Mouse (Mus musculus): ENCODE results near the gene Cst9. TPM values are rescaled to one million over a fixed set of nuclear protein-coding genes. Genes with fewer than 3 reads are reported as not detected.

Gene Cst9
- not detected in 2 replicates for polyA plus RNA-seq (2014; fragmentation: Nextera tagmentation; extraction: Ambion mirVana)

- Histone ChIP-seq H3K27ac (ENCODE audit: low read depth, low read length) (no peak within 1 kb of the TSS), H3K9me3 (ENCODE audit: control insufficient read depth, low read length) (no peaks in the 10 kb centered on the region), H3K4me1 (replicated peaks; ENCODE audit: control insufficient read depth, insufficient read depth, low read length) (no peaks in the 10 kb centered on the region), H3K4me2 (ENCODE audit: low read depth, low read length, severe bottlenecking) (no peak within 1 kb of the TSS), H3K36me3 (ENCODE audit: control insufficient read depth, insufficient read depth, low read length) (no peaks in the 10 kb centered on the region), H3K9ac (ENCODE audit: low read length) (no peak within 1 kb of the TSS), H3K27me3 (ENCODE audit: control insufficient read depth, insufficient read depth, low read length) (no peaks in the 10 kb centered on the region), H3K4me3 (ENCODE audit: low read depth, low read length) (no peak within 1 kb of the TSS)
- DNase-seq (ENCODE audit: low spot score) (no peak), ATAC-seq (replicated peaks; ENCODE audit: low FRiP score) (no peak)
- WGBS, result 80% methylated on average over 4 of the region's 4 CpGs
These were observed at the start of gene Cst9 for GRCm38 (mm10) chr2:148834912-148835311. Gene Cst9 (plus strand): TSS chr2:148835147.

GRCm38 (mm10) chr2:148789142-148789541 is 45.8 kb upstream of the Cst9 start, which contains the start of gene Cst12:
Gene Cst12 (plus strand): TSS chr2:148789361.
- H3K9ac ChIP-seq (ENCODE audit: low read length), result no peak within 1 kb of the TSS
- no peak within 1 kb of the TSS for H3K4me2 ChIP-seq (ENCODE audit: low read depth, low read length, severe bottlenecking)
- DNase-seq (ENCODE audit: low spot score) (no peak), ATAC-seq (replicated peaks; ENCODE audit: low FRiP score) (no peak)
- no peaks in the 10 kb centered on the region for H3K27me3 ChIP-seq (ENCODE audit: control insufficient read depth, insufficient read depth, low read length)
- no peak within 1 kb of the TSS for H3K4me3 ChIP-seq (ENCODE audit: low read depth, low read length)
- H3K4me1 ChIP-seq (replicated peaks; ENCODE audit: control insufficient read depth, insufficient read depth, low read length), result no peaks in the 10 kb centered on the region
- no peaks in the 10 kb centered on the region for H3K9me3 ChIP-seq (ENCODE audit: control insufficient read depth, low read length)
- no peaks in the 10 kb centered on the region for H3K36me3 ChIP-seq (ENCODE audit: control insufficient read depth, insufficient read depth, low read length)
- WGBS, result 92% methylated on average over 6 of the region's 6 CpGs
- H3K27ac ChIP-seq (ENCODE audit: low read depth, low read length), result no peak within 1 kb of the TSS

GRCm38 (mm10) chr2:148798485-148798884 is 36.5 kb upstream of the Cst9 start, which contains the start of gene Cst8:
Gene Cst8 (plus strand): TSS chr2:148798785.
- Histone ChIP-seq H3K4me2 (ENCODE audit: low read depth, low read length, severe bottlenecking) (no peak within 1 kb of the TSS), H3K4me3 (ENCODE audit: low read depth, low read length) (no peak within 1 kb of the TSS), H3K9me3 (ENCODE audit: control insufficient read depth, low read length) (no peaks in the 10 kb centered on the region), H3K27ac (ENCODE audit: low read depth, low read length) (no peak within 1 kb of the TSS), H3K4me1 (replicated peaks; ENCODE audit: control insufficient read depth, insufficient read depth, low read length) (no peaks in the 10 kb centered on the region), H3K9ac (ENCODE audit: low read length) (no peak within 1 kb of the TSS), H3K36me3 (ENCODE audit: control insufficient read depth, insufficient read depth, low read length) (no peaks in the 10 kb centered on the region), H3K27me3 (ENCODE audit: control insufficient read depth, insufficient read depth, low read length) (no peaks in the 10 kb centered on the region)
- no peak for ATAC-seq (replicated peaks; ENCODE audit: low FRiP score)
- WGBS, result 86% methylated on average over 1 of the region's 1 CpGs
- DNase-seq (ENCODE audit: low spot score), result no peak

- H3K4me2 ChIP-seq (ENCODE audit: low read depth, low read length, severe bottlenecking), result no peak overlapping the region
- H3K27me3 ChIP-seq (ENCODE audit: control insufficient read depth, insufficient read depth, low read length), result no peaks in the 10 kb centered on the region
- ATAC-seq (replicated peaks; ENCODE audit: low FRiP score), result no peak
- no peak overlapping the region for H3K9ac ChIP-seq (ENCODE audit: low read length)
- H3K27ac ChIP-seq (ENCODE audit: low read depth, low read length), result no peak overlapping the region
- no peaks in the 10 kb centered on the region for H3K9me3 ChIP-seq (ENCODE audit: control insufficient read depth, low read length)
- H3K4me3 ChIP-seq (ENCODE audit: low read depth, low read length), result no peak overlapping the region
- no peak for DNase-seq (ENCODE audit: low spot score)
- no peaks in the 10 kb centered on the region for H3K36me3 ChIP-seq (ENCODE audit: control insufficient read depth, insufficient read depth, low read length)
- no peaks in the 10 kb centered on the region for H3K4me1 ChIP-seq (replicated peaks; ENCODE audit: control insufficient read depth, insufficient read depth, low read length)
- 69% methylated on average over 3 of the region's 3 CpGs for WGBS
These were observed 33.4 kb upstream of the Cst9 start for GRCm38 (mm10) chr2:148801491-148801921.

- H3K27me3 ChIP-seq (ENCODE audit: control insufficient read depth, insufficient read depth, low read length), result no peaks in the 10 kb centered on the region
- ATAC-seq (replicated peaks; ENCODE audit: low FRiP score) (no peak), DNase-seq (ENCODE audit: low spot score) (no peak)
- H3K4me2 ChIP-seq (ENCODE audit: low read depth, low read length, severe bottlenecking), result no peak overlapping the region
- no peak overlapping the region for H3K4me3 ChIP-seq (ENCODE audit: low read depth, low read length)
- H3K36me3 ChIP-seq (ENCODE audit: control insufficient read depth, insufficient read depth, low read length), result no peaks in the 10 kb centered on the region
- H3K9ac ChIP-seq (ENCODE audit: low read length), result no peak overlapping the region
- H3K4me1 ChIP-seq (replicated peaks; ENCODE audit: control insufficient read depth, insufficient read depth, low read length), result no peaks in the 10 kb centered on the region
- H3K27ac ChIP-seq (ENCODE audit: low read depth, low read length), result no peak overlapping the region
- no peaks in the 10 kb centered on the region for H3K9me3 ChIP-seq (ENCODE audit: control insufficient read depth, low read length)
- 87% methylated on average over 6 of the region's 6 CpGs for WGBS
These were observed 28.3 kb upstream of the Cst9 start for GRCm38 (mm10) chr2:148806696-148807095.

- no peak for ATAC-seq (replicated peaks; ENCODE audit: low FRiP score)
- Histone ChIP-seq H3K36me3 (ENCODE audit: control insufficient read depth, insufficient read depth, low read length) (no peaks in the 10 kb centered on the region), H3K27ac (ENCODE audit: low read depth, low read length) (no peak within 1 kb of the TSS), H3K4me3 (ENCODE audit: low read depth, low read length) (no peak within 1 kb of the TSS), H3K4me2 (ENCODE audit: low read depth, low read length, severe bottlenecking) (no peak within 1 kb of the TSS), H3K9ac (ENCODE audit: low read length) (no peak within 1 kb of the TSS), H3K9me3 (ENCODE audit: control insufficient read depth, low read length) (no peaks in the 10 kb centered on the region), H3K27me3 (ENCODE audit: control insufficient read depth, insufficient read depth, low read length) (no peaks in the 10 kb centered on the region), H3K4me1 (replicated peaks; ENCODE audit: control insufficient read depth, insufficient read depth, low read length) (no peaks in the 10 kb centered on the region)
- DNase-seq (ENCODE audit: low spot score), result no peak
These were observed 15.0 kb upstream of the Cst9 start, which contains the start of gene Cst13 for GRCm38 (mm10) chr2:148819909-148820308. Gene Cst13 (plus strand): TSS chr2:148820081.

GRCm38 (mm10) chr2:148825986-148826385 is 9.0 kb upstream of the Cst9 start:
- 87% methylated on average over 1 of the region's 1 CpGs for WGBS
- DNase-seq (ENCODE audit: low spot score) (no peak), ATAC-seq (replicated peaks; ENCODE audit: low FRiP score) (no peak)
- H3K27me3 ChIP-seq (ENCODE audit: control insufficient read depth, insufficient read depth, low read length), result no peaks in the 10 kb centered on the region
- H3K9ac ChIP-seq (ENCODE audit: low read length), result no peak overlapping the region
- no peak overlapping the region for H3K4me2 ChIP-seq (ENCODE audit: low read depth, low read length, severe bottlenecking)
- H3K4me3 ChIP-seq (ENCODE audit: low read depth, low read length), result no peak overlapping the region
- no peak overlapping the region for H3K27ac ChIP-seq (ENCODE audit: low read depth, low read length)
- no peaks in the 10 kb centered on the region for H3K4me1 ChIP-seq (replicated peaks; ENCODE audit: control insufficient read depth, insufficient read depth, low read length)
- no peaks in the 10 kb centered on the region for H3K9me3 ChIP-seq (ENCODE audit: control insufficient read depth, low read length)
- no peaks in the 10 kb centered on the region for H3K36me3 ChIP-seq (ENCODE audit: control insufficient read depth, insufficient read depth, low read length)

GRCm38 (mm10) chr2:148838075-148838777 is 3.3 kb downstream of the Cst9 start:
- ATAC-seq (replicated peaks; ENCODE audit: low FRiP score) (no peak), DNase-seq (ENCODE audit: low spot score) (no peak)
- Histone ChIP-seq H3K4me2 (ENCODE audit: low read depth, low read length, severe bottlenecking) (no peak overlapping the region), H3K9ac (ENCODE audit: low read length) (no peak overlapping the region), H3K27ac (ENCODE audit: low read depth, low read length) (no peak overlapping the region), H3K27me3 (ENCODE audit: control insufficient read depth, insufficient read depth, low read length) (no peaks in the 10 kb centered on the region), H3K4me3 (ENCODE audit: low read depth, low read length) (no peak overlapping the region), H3K4me1 (replicated peaks; ENCODE audit: control insufficient read depth, insufficient read depth, low read length) (no peaks in the 10 kb centered on the region), H3K9me3 (ENCODE audit: control insufficient read depth, low read length) (no peaks in the 10 kb centered on the region), H3K36me3 (ENCODE audit: control insufficient read depth, insufficient read depth, low read length) (no peaks in the 10 kb centered on the region)
- WGBS, result 84% methylated on average over 5 of the region's 5 CpGs

GRCm38 (mm10) chr2:148839224-148839623 is 4.3 kb downstream of the Cst9 start:
- ATAC-seq (replicated peaks; ENCODE audit: low FRiP score) (no peak), DNase-seq (ENCODE audit: low spot score) (no peak)
- WGBS, result 92% methylated on average over 2 of the region's 2 CpGs
- H3K27me3 ChIP-seq (ENCODE audit: control insufficient read depth, insufficient read depth, low read length), result no peaks in the 10 kb centered on the region
- no peak overlapping the region for H3K4me2 ChIP-seq (ENCODE audit: low read depth, low read length, severe bottlenecking)
- H3K36me3 ChIP-seq (ENCODE audit: control insufficient read depth, insufficient read depth, low read length), result no peaks in the 10 kb centered on the region
- no peak overlapping the region for H3K9ac ChIP-seq (ENCODE audit: low read length)
- no peak overlapping the region for H3K27ac ChIP-seq (ENCODE audit: low read depth, low read length)
- H3K4me3 ChIP-seq (ENCODE audit: low read depth, low read length), result no peak overlapping the region
- no peaks in the 10 kb centered on the region for H3K9me3 ChIP-seq (ENCODE audit: control insufficient read depth, low read length)
- no peaks in the 10 kb centered on the region for H3K4me1 ChIP-seq (replicated peaks; ENCODE audit: control insufficient read depth, insufficient read depth, low read length)

All from forebrain, embryonic 11.5 days (tissue).